Mouse (Mus musculus) ES-E14 (cell line): ENCODE measurements around the gene Tnfrsf22. TPM values are rescaled to one million over a fixed set of nuclear protein-coding genes. Genes with fewer than 3 reads are reported as not detected.
A peak's percentile ranks its signal among the peaks of the same experiment; 100 is the strongest.

Source experiments
- DNase-seq: peaks from one replicate; pipeline ENCODE4 v3.0.0-alpha.2; 2013; ENCODE audit warnings: low read depth, low spot score
- H3K27ac ChIP-seq: 2 replicates; pipeline ENCODE4 v1.5.1; 2012; ENCODE audit warnings: low read depth, mild to moderate bottlenecking, low read length, moderate library complexity, mixed read lengths; ENCODE audit not compliant: poor library complexity, insufficient read depth, severe bottlenecking
- H3K36me3 ChIP-seq: 2 replicates; pipeline ENCODE4 v1.6.1; 2012; ENCODE audit warnings: mild to moderate bottlenecking, low read length, moderate library complexity, mixed read lengths; ENCODE audit not compliant: control insufficient read depth, poor library complexity, insufficient read depth, severe bottlenecking
- H3K4me1 ChIP-seq, 2 experiments: fragments of 150-350 bp in 1 of 2; sonication (generic) in 1 of 2; 2 replicates each; pipeline ENCODE4 v1.6.1; 2012; ENCODE audit warnings: low read length in 2 of 2, mild to moderate bottlenecking in 1 of 2, mixed read lengths in 1 of 2; ENCODE audit not compliant: control insufficient read depth in 2 of 2, insufficient read depth in 2 of 2, poor library complexity in 1 of 2
- H3K4me3 ChIP-seq, 2 experiments: fragments of 150-350 bp in 1 of 2; sonication (generic) in 1 of 2; 2 replicates each; pipeline ENCODE4 v1.5.1; 2012; ENCODE audit warnings: low read length in 2 of 2, low read depth in 1 of 2, mild to moderate bottlenecking in 1 of 2, mixed read lengths in 1 of 2; ENCODE audit not compliant: insufficient read depth in 1 of 2, poor library complexity in 1 of 2, severe bottlenecking in 1 of 2
- H3K9ac ChIP-seq: 2 replicates; pipeline ENCODE4 v1.6.1; 2012; ENCODE audit warnings: low read depth, mild to moderate bottlenecking, low read length, mixed read lengths; ENCODE audit not compliant: poor library complexity, insufficient read depth, severe bottlenecking
- H3K9me3 ChIP-seq: fragments of 150-350 bp; sonication (generic); 2 replicates; pipeline ENCODE4 v1.6.1; 2012; ENCODE audit warnings: low read depth, mild to moderate bottlenecking, low read length; ENCODE audit not compliant: control insufficient read depth, insufficient read depth
- CHD2 ChIP-seq: IDR thresholded peaks from 2 replicates; pipeline ENCODE4 v1.6.1; 2014; ENCODE audit warnings: mild to moderate bottlenecking, low read depth, low read length, inconsistent platforms
- HCFC1 ChIP-seq: IDR thresholded peaks from 2 replicates; pipeline ENCODE4 v1.6.1; 2012; ENCODE audit warnings: low read length, inconsistent platforms, borderline replicate concordance; ENCODE audit not compliant: insufficient read depth
- MAFK ChIP-seq: IDR thresholded peaks from 2 replicates; pipeline ENCODE4 v1.6.1; 2014; ENCODE audit warnings: mild to moderate bottlenecking, low read depth, low read length, inconsistent platforms; ENCODE audit not compliant: insufficient read depth
- ZC3H11A ChIP-seq: IDR thresholded peaks from 2 replicates; pipeline ENCODE4 v1.6.1; 2012; ENCODE audit warnings: low read depth, mild to moderate bottlenecking, inconsistent platforms, low read length, borderline replicate concordance
- ZNF384 ChIP-seq: IDR thresholded peaks from 2 replicates; pipeline ENCODE4 v1.6.1; 2012; ENCODE audit warnings: low read depth, low read length, inconsistent platforms
- in situ Hi-C, 2 experiments: fragments of 600-800 bp; cut with MboI; formaldehyde crosslinking; loops; one replicate each; pipeline ENCODE4 v1.15.1; 2025; ENCODE audit warnings: low sequenced_read_pairs in 2 of 2, inconsistent platforms in 1 of 2; ENCODE audit not compliant: unreplicated experiment in 2 of 2
- total RNA-seq: library from RNA; depleted of rRNA; stranded (reverse); fragments of 300-350 nt; gene quantifications from 2 replicates; pipeline ENCODE4 v1.2.3, GENCODE M21; 2012; rRNA removed

Gene Tnfrsf22
- 12.9 and 18.7 TPM in 2 replicates for total RNA-seq

- Histone ChIP-seq H3K36me3 (no peaks in the 10 kb centered on the region), H3K9me3 (no peaks in the 10 kb centered on the region), H3K4me1 (no peaks in the 10 kb centered on the region), H3K9ac (peak within 1 kb of the TSS; percentile 89), H3K4me3 (peak within 1 kb of the TSS; percentile 90 to 97), H3K27ac (no peak within 1 kb of the TSS)
- in situ Hi-C loops, result no loop called here
- TF ChIP-seq HCFC1 (no peak), MAFK (no peak), ZNF384 (no peak), ZC3H11A (no peak), CHD2 (no peak)
- DNase-seq, result peak; percentile 73
Observed at GRCm38 (mm10) chr7:143649034-143649768, at the start of gene Tnfrsf22. Gene Tnfrsf22, minus strand, starts transcription at chr7:143649661.

DNA sequence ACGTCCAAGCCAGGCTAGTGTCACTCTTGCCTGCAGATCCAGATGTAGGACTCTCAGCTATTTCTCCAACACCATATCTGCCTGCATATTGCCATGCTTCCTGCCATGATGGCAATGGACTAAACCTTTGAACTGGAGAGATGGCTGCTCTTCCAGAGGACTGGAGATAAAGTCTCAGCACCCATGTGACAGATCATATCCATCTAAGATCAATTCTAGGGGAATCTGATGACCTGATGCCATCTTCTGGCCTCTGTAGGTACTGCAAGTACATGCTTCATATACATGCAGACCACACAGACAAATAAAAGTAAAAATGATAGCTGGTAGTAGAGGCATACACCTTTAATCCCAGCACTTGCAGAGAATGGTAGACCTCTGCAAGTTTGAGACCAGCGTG, 46.7 kb upstream of the Tnfrsf22 start:
- peak; percentile 69 for DNase-seq
- in situ Hi-C loops, result loop anchor here in 1 of 2 experiments (10.0 kb wide), 1 partner anchor 91 kb away; the partner anchor contains the start of gene Cars
- no peak overlapping the region for H3K27ac ChIP-seq
- H3K9me3 ChIP-seq, result no peaks in the 10 kb centered on the region
- H3K36me3 ChIP-seq, result no peaks in the 10 kb centered on the region
- H3K9ac ChIP-seq, result no peak overlapping the region
- TF ChIP-seq ZC3H11A (peak; percentile 96), HCFC1 (no peak)
- no peaks in the 10 kb centered on the region for H3K4me1 ChIP-seq
- no peak overlapping the region for H3K4me3 ChIP-seq

- Histone ChIP-seq H3K27ac (no peak overlapping the region), H3K4me1 (no peaks in the 10 kb centered on the region), H3K9me3 (no peaks in the 10 kb centered on the region), H3K9ac (no peak overlapping the region), H3K4me3 (no peak overlapping the region), H3K36me3 (no peaks in the 10 kb centered on the region)
- TF ChIP-seq ZC3H11A (no peak), HCFC1 (no peak), ZNF384 (no peak)
- in situ Hi-C loops, result loop anchor here (5.0 to 10.0 kb wide), 2 partner anchors 77 to 90 kb away; partner anchors contain the start of gene Cars (in 1 of the 2)
- DNase-seq, result no peak
Observed at GRCm38 (mm10) chr7:143694550-143694949, 45.1 kb upstream of the Tnfrsf22 start.

DNA sequence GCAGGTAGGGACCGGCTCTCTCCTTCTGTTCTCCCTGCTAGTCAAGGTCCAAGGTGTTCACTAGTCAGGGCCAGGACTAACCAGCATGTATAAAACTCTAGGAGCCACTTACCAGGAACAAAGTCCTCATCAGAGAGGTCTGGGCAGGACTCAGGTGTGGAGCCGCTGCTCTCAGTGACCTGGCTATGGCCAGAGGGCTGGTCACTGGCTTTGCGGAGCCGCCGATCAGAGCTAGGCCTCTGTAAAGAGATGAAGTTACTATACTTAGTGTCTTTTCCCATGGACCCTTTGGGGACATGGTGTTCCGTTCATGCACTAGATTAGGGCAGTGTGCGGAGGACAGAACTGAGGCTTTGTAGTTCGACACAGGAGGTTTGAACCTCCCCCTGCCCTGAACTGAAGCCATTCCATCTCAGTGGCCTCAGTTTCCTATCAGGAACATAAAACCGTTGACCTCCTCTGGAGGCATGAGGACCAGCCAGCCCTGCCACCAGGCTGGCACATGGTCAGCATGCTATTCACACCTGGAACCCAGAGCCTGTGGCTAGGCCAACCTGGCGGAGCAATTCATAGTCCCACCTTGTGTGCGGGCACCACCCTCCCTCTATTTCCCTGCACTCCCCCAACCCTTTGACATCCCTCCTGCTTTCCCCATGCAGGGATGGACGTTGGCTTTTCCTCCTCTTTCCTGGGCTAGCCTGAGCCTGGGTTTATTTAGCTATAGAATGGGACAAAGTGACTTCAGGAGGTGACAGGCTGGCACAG, 43.5 kb upstream of the Tnfrsf22 start:
- Histone ChIP-seq H3K4me3 (no peak overlapping the region), H3K9me3 (no peaks in the 10 kb centered on the region), H3K4me1 (no peaks in the 10 kb centered on the region), H3K27ac (no peak overlapping the region), H3K9ac (no peak overlapping the region), H3K36me3 (no peaks in the 10 kb centered on the region)
- no peak for TF ChIP-seq HCFC1
- TF ChIP-seq ZC3H11A, result no peak
- no peak for DNase-seq
- in situ Hi-C loops, result loop anchor here (5.0 to 10.0 kb wide), 2 partner anchors 76 to 88 kb away; partner anchors contain the start of gene Cars (in 1 of the 2)

GRCm38 (mm10) chr7:143691909-143692308, 42.4 kb upstream of the Tnfrsf22 start:
- Histone ChIP-seq H3K4me3 (no peak overlapping the region), H3K4me1 (no peaks in the 10 kb centered on the region), H3K9ac (no peak overlapping the region), H3K9me3 (no peaks in the 10 kb centered on the region), H3K36me3 (no peaks in the 10 kb centered on the region), H3K27ac (no peak overlapping the region)
- no peak for DNase-seq
- TF ChIP-seq CHD2 (no peak), MAFK (no peak), ZNF384 (no peak), ZC3H11A (no peak), HCFC1 (no peak)
- in situ Hi-C loops, result loop anchor here (5.0 to 10.0 kb wide), 2 partner anchors 75 to 87 kb away; partner anchors contain the start of gene Cars (in 1 of the 2)
